Mouse (Mus musculus) kidney, adult 2 months (tissue): Measurements from ENCODE around the gene Gnaq. TPM values are rescaled to one million over a fixed set of nuclear protein-coding genes. Genes with fewer than 3 reads are reported as not detected.

Source experiments
- DNase-seq: peaks from one replicate; pipeline ENCODE4 v3.0.0; 2021
- H3K27ac ChIP-seq: fragments of 200-500 bp; 2 replicates; pipeline ENCODE4 v1.5.1; 2012; ENCODE audit warnings: low read depth, low read length, control low read depth, inconsistent platforms; ENCODE audit not compliant: insufficient read depth
- H3K27me3 ChIP-seq: fragments of 200-500 bp; replicated peaks from 2 replicates; pipeline ENCODE4 v1.6.1; 2012; ENCODE audit warnings: mild to moderate bottlenecking, moderate library complexity, low read length, inconsistent platforms; ENCODE audit not compliant: control insufficient read depth, insufficient read depth
- H3K36me3 ChIP-seq: fragments of 200-500 bp; 2 replicates; pipeline ENCODE4 v1.6.1; 2012; ENCODE audit warnings: mild to moderate bottlenecking, moderate library complexity, low read length, inconsistent platforms; ENCODE audit not compliant: control insufficient read depth, insufficient read depth
- H3K4me1 ChIP-seq: fragments of 200-500 bp; 2 replicates; pipeline ENCODE4 v1.6.1; 2011; ENCODE audit warnings: low read length; ENCODE audit not compliant: control insufficient read depth, insufficient read depth
- H3K4me3 ChIP-seq: fragments of 200-500 bp; 2 replicates; pipeline ENCODE4 v1.5.1; 2011; ENCODE audit warnings: mild to moderate bottlenecking, low read depth, low read length, control low read depth; ENCODE audit not compliant: insufficient read depth
- CTCF ChIP-seq: fragments of 200-500 bp; conservative IDR thresholded peaks from 2 replicates; pipeline ENCODE4 v1.5.1; 2011; ENCODE audit warnings: low read depth, mild to moderate bottlenecking, control low read depth, low read length, moderate library complexity, mixed read lengths; ENCODE audit not compliant: insufficient read depth, insufficient read length
- POLR2A ChIP-seq: fragments of 200-500 bp; IDR thresholded peaks from one replicate; pipeline ENCODE4 v1.6.1; 2011; ENCODE audit warnings: low read depth, low read length, control low read depth
- WGBS: fragments of 180-500 bp; shearing (Covaris S2); methylation state at CpG from one replicate; pipeline ENCODE4 v1.1.7; 2018; 5-methylcytosine and 5-hydroxymethylcytosine counted together
- polyA plus RNA-seq: library from polyadenylated mRNA; depleted of rRNA; stranded (reverse); fragments of >200 nt; gene quantifications from 2 replicates; pipeline ENCODE4 v1.2.3, GENCODE M21; 2012

The Gnaq gene
- polyA plus RNA-seq, 1 experiment: 15.6 TPM

GRCm38 (mm10) chr19:16147446-16147845 is 14.8 kb downstream of the Gnaq start:
- H3K36me3 ChIP-seq: no peaks in the 10 kb centered on the region
- no peaks in the 10 kb centered on the region for H3K27me3 ChIP-seq
- 80% methylated on average over 6 of the region's 6 CpGs for WGBS
- TF ChIP-seq CTCF (no peak), POLR2A (no peak)
- H3K4me3 ChIP-seq: no peak overlapping the region
- peaks cover 3% of the 10 kb centered on the region; the same call in 1 of the 2 replicates for H3K4me1 ChIP-seq
- H3K27ac ChIP-seq: no peak overlapping the region
- DNase-seq: no peak

- 86% methylated on average over 1 of the region's 1 CpGs for WGBS
- DNase-seq: no peak
- Histone ChIP-seq H3K4me3 (no peak overlapping the region), H3K4me1 (peaks cover 3% of the 10 kb centered on the region; the same call in 1 of the 2 replicates), H3K27me3 (no peaks in the 10 kb centered on the region), H3K27ac (no peak overlapping the region), H3K36me3 (no peaks in the 10 kb centered on the region; the same call in 1 of the 2 replicates)
- no peak for TF ChIP-seq CTCF
- no peak for TF ChIP-seq POLR2A
Observed at GRCm38 (mm10) chr19:16149094-16149493, 16.5 kb downstream of the Gnaq start.

GRCm38 (mm10) chr19:16150328-16150727 is 17.7 kb downstream of the Gnaq start:
- DNase-seq: no peak
- no peaks in the 10 kb centered on the region; the same call in 1 of the 2 replicates for H3K36me3 ChIP-seq
- H3K27ac ChIP-seq: no peak overlapping the region
- peaks cover 5% of the 10 kb centered on the region; the same call in 1 of the 2 replicates for H3K4me1 ChIP-seq
- WGBS: 62% methylated on average over 7 of the region's 7 CpGs
- no peak overlapping the region for H3K4me3 ChIP-seq
- TF ChIP-seq CTCF (no peak), POLR2A (no peak)
- no peaks in the 10 kb centered on the region; the same call in 1 of the 2 replicates for H3K27me3 ChIP-seq

- DNase-seq: no peak
- no peaks in the 10 kb centered on the region; the same call in 1 of the 2 replicates for H3K27me3 ChIP-seq
- WGBS: 89% methylated on average over 3 of the region's 3 CpGs
- no peaks in the 10 kb centered on the region; the same call in 1 of the 2 replicates for H3K36me3 ChIP-seq
- TF ChIP-seq CTCF: no peak
- TF ChIP-seq POLR2A: no peak
- H3K27ac ChIP-seq: no peak overlapping the region
- H3K4me3 ChIP-seq: no peak overlapping the region
- peaks cover 9% of the 10 kb centered on the region; the same call in 1 of the 2 replicates for H3K4me1 ChIP-seq
Observed at GRCm38 (mm10) chr19:16153851-16154250, 21.2 kb downstream of the Gnaq start.

- TF ChIP-seq POLR2A: no peak
- TF ChIP-seq CTCF: no peak
- DNase-seq: no peak
- peaks cover 9% of the 10 kb centered on the region; the same call in 1 of the 2 replicates for H3K4me1 ChIP-seq
- H3K4me3 ChIP-seq: no peak overlapping the region
- H3K27me3 ChIP-seq: no peaks in the 10 kb centered on the region; the same call in 1 of the 2 replicates
- no peak overlapping the region for H3K27ac ChIP-seq
- H3K36me3 ChIP-seq: no peaks in the 10 kb centered on the region; the same call in 1 of the 2 replicates
Observed at GRCm38 (mm10) chr19:16154480-16154879, 21.8 kb downstream of the Gnaq start.

- no peaks in the 10 kb centered on the region; the same call in 1 of the 2 replicates for H3K36me3 ChIP-seq
- H3K27me3 ChIP-seq: no peaks in the 10 kb centered on the region; the same call in 1 of the 2 replicates
- H3K4me1 ChIP-seq: peaks cover 20% of the 10 kb centered on the region
- WGBS: 96% methylated on average over 7 of the region's 7 CpGs
- no peak overlapping the region for H3K4me3 ChIP-seq
- DNase-seq: no peak
- no peak overlapping the region for H3K27ac ChIP-seq
- TF ChIP-seq CTCF (no peak), POLR2A (no peak)
Observed at GRCm38 (mm10) chr19:16157120-16157519, 24.5 kb downstream of the Gnaq start.

- H3K36me3 ChIP-seq: no peaks in the 10 kb centered on the region
- DNase-seq: no peak
- no peak overlapping the region for H3K27ac ChIP-seq
- H3K27me3 ChIP-seq: no peaks in the 10 kb centered on the region
- WGBS: 52% methylated on average over 2 of the region's 2 CpGs
- H3K4me3 ChIP-seq: no peak overlapping the region
- no peak for TF ChIP-seq CTCF
- TF ChIP-seq POLR2A: no peak
- peaks cover 16% of the 10 kb centered on the region for H3K4me1 ChIP-seq
Observed at GRCm38 (mm10) chr19:16160759-16161158, 28.1 kb downstream of the Gnaq start.
